Mouse (Mus musculus) urinary bladder, postnatal 10 days (tissue): ENCODE measurements around the gene Crhr1.
"Not testable (repeated sequence)": the region's sequence is repeated elsewhere in the genome, so short reads cannot be mapped to it uniquely, and the experiment has no call there.

Source experiments
- DNase-seq: peaks from one replicate; pipeline ENCODE4 v3.0.0; 2022; ENCODE audit warnings: low spot score

Crhr1 gene

GRCm38 (mm10) chr11:104195791-104196190 is 63.1 kb downstream of the Crhr1 start:
- DNase-seq = no peak

DNA sequence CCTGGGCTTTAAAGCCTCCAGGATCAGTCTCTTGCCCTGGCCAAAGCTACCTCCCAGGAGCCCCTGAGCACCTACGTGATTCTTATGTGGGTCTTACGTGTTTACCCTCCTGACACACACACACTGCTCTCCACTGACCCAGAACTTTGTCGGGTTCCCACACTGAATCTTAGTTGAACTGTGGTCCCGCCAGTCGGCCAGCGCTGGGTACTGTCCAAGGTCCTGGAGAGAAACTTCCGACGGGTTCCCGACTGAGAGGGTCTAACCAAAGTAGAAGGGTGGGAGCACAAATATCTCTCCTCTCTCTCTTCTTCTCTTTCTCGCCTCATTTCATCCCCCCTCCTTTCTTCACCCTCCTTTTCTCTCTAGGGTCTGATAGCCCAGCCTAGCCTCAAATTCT is 65.2 kb downstream of the Crhr1 start:
- DNase-seq = no peak

DNA sequence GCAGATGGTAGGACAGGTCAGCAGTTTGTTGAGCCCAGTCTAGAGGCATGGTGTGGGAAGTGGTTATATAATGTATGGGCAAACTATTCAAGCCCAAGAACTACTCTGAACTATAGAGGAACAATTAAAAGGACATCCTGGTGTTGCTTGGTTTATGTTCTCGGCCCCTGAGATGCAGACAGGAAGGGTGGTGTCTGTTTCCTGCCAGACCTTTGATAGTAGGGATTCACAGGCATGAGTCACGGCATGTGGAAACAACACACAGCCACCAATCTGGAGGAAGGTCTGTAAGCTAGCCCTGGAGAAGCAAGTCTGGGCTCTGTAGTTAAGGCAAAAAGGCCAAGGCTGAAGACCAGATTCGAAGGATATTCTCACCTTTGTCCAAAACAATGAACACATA is 70.6 kb downstream of the Crhr1 start:
- DNase-seq = no peak

DNA sequence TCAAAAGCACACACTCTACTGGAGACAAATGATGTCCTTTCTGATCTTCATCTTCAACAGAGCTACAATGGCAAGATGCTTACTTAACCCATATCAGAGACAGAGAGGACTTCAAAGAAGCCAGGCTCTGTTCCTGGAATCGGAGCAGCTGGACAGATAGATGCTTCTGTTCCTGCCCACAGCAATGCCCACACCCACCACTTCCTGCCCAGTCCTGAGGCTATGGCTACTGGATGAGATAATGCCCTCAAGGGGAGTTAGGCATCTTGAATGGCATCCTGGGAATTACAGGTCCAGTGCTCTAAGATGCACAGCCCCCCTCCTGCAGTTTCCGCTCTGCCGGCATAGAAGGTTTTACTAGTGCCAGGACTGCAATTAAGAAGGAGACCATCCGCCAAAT is 73.9 kb downstream of the Crhr1 start:
- no peak for DNase-seq

DNA sequence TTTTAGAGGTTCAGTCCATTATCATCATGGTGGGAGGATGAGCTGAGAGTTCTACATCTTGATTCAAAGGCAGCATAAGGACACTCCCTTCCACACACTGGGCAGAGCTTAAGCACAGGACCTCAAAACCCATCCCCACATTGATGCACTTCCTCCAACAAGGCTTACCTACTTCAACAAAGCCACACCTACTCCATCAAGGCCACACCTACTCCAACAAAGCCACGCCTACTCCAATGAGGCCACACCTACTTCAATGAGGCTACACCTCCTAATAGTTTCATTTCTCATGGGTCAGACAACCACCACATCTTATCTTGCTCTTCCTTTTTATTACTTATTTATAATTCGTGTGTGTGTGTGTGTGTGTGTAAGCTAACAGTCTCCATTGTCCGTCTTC is 76.4 kb downstream of the Crhr1 start:
- no peak for DNase-seq

- DNase-seq = no peak
Measured at GRCm38 (mm10) chr11:104211251-104211650, 78.6 kb downstream of the Crhr1 start.

DNA sequence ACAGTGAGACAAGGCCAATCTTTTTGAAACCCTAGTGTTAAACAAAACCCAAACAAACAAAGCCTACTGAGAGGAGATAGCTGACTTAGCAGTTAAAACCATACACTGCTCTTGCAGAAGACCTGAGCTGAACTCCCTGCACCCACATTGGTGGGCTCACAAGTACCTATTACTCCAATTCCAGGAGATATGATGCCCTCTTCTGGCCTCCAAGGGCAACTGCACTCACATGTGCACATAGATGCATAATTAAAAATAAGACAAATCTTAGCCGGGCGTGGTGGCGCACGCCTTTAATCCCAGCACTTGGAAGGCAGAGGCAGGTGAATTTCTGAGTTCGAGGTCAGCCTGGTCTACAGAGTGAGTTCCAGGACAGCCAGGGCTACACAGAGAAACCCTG is 81.5 kb downstream of the Crhr1 start:
- not testable (repeated sequence) for DNase-seq

DNA sequence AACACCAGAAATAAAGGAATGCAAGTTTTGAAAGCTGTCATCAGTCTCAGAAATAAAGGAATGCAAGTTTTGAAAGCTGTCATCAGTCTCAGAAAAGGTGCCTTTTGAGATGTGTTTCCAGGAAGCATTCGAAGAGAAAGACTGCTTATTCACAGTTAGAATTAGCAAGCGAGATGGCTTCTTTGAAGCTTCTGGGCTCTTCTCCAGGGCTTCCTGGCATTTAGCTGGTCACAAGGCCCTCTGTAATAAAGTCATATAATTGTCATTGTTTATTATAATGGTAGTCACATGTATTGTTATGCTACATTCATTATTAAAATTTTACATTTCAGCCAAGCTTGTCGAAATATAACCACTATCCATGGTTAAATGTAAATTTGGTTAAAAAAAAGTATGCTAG is 85.4 kb downstream of the Crhr1 start:
- DNase-seq = no peak

GRCm38 (mm10) chr11:104220291-104220690 is 87.6 kb downstream of the Crhr1 start:
- DNase-seq = no peak

DNA sequence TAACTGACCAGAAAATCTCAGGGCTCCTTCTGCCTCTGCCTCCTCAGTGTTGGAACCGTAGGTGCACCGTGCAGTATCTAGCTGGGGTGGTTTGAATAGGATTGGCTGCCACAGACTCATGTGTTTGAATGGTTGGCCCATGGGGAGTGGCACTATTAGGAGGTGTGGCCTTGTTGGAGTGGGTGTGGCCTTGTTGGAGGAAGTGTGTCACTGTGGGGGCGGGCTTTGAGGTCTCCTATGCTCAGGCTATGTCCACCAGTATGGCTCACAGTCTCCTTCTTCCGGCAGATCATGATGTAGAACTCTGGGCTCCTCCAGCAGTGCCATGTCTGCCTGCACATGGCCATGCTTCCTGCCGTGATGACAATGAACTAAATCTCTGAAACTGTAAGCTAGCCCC is 89.1 kb downstream of the Crhr1 start:
- no peak for DNase-seq

- no peak for DNase-seq
Measured at GRCm38 (mm10) chr11:104223301-104223700, 90.6 kb downstream of the Crhr1 start.
